Mouse (Mus musculus): Measurements from ENCODE around the gene Micall1. TPM values are rescaled to one million over a fixed set of nuclear protein-coding genes. Genes with fewer than 3 reads are reported as not detected.
A peak's percentile ranks its signal among the peaks of the same experiment; 100 is the strongest.

The Micall1 gene
- polyA plus RNA-seq, 1 experiment from 2014 or later, result 0.92 TPM

- Histone ChIP-seq H3K36me3 (replicated peaks; ENCODE audit: insufficient read depth, low read length) (no peaks in the 10 kb centered on the region), H3K9me3 (ENCODE audit: low read length) (no peaks in the 10 kb centered on the region), H3K9ac (replicated peaks) (no peak overlapping the region), H3K4me1 (ENCODE audit: insufficient read depth) (no peaks in the 10 kb centered on the region; the same call in 1 of the 2 replicates), H3K4me3 (ENCODE audit: low read depth, low read length) (no peak overlapping the region), H3K27ac (ENCODE audit: low read depth) (no peak overlapping the region), H3K4me2 (ENCODE audit: low read depth, low read length) (no peak overlapping the region), H3K27me3 (ENCODE audit: insufficient read depth, low read length) (peaks cover 44% of the 10 kb centered on the region)
- no peak for ATAC-seq
- no peak for DNase-seq
- TF ChIP-seq CTCF (IDR thresholded peaks at IDR 0.05; ENCODE audit: low read depth) (no peak), EP300 (IDR thresholded peaks at IDR 0.05; ENCODE audit: low read depth) (no peak)
- WGBS (ENCODE audit: insufficient replicate concordance), result 60% methylated on average over 8 of the region's 8 CpGs
Observed at GRCm38 (mm10) chr15:79166712-79167111, 58.0 kb downstream of the Micall1 start.

GRCm38 (mm10) chr15:79176905-79177304 lies 68.2 kb downstream of the Micall1 start:
- TF ChIP-seq EP300 (IDR thresholded peaks at IDR 0.05; ENCODE audit: low read depth), result no peak
- no peak for TF ChIP-seq CTCF (IDR thresholded peaks at IDR 0.05; ENCODE audit: low read depth)
- H3K9ac ChIP-seq (replicated peaks), result no peak overlapping the region
- no peak for DNase-seq
- peak; percentile 41; the same call in 1 of the 2 replicates for ATAC-seq
- WGBS (ENCODE audit: insufficient replicate concordance), result 63% methylated on average over 6 of the region's 6 CpGs
- H3K4me1 ChIP-seq (ENCODE audit: insufficient read depth), result peaks cover 5% of the 10 kb centered on the region
- H3K4me3 ChIP-seq (ENCODE audit: low read depth, low read length), result no peak overlapping the region
- H3K4me2 ChIP-seq (ENCODE audit: low read depth, low read length), result no peak overlapping the region
- H3K36me3 ChIP-seq (replicated peaks; ENCODE audit: insufficient read depth, low read length), result no peaks in the 10 kb centered on the region
- no peak overlapping the region for H3K27ac ChIP-seq (ENCODE audit: low read depth)
- H3K9me3 ChIP-seq (ENCODE audit: low read length), result no peaks in the 10 kb centered on the region
- no peaks in the 10 kb centered on the region for H3K27me3 ChIP-seq (ENCODE audit: insufficient read depth, low read length)

GRCm38 (mm10) chr15:79185213-79185612 lies 76.5 kb downstream of the Micall1 start:
- Histone ChIP-seq H3K36me3 (replicated peaks; ENCODE audit: insufficient read depth, low read length) (no peaks in the 10 kb centered on the region), H3K27me3 (ENCODE audit: insufficient read depth, low read length) (no peaks in the 10 kb centered on the region), H3K4me1 (ENCODE audit: insufficient read depth) (0 out of 2 replicates have a peak, but pooled peaks cover 2% of the 10 kb centered on the region), H3K4me2 (ENCODE audit: low read depth, low read length) (peak overlapping the region; percentile 44), H3K27ac (ENCODE audit: low read depth) (peak overlapping the region; percentile 77), H3K9me3 (ENCODE audit: low read length) (no peaks in the 10 kb centered on the region), H3K9ac (replicated peaks) (peak overlapping the region; percentile 26; the same call in 1 of the 2 replicates), H3K4me3 (ENCODE audit: low read depth, low read length) (no peak overlapping the region)
- TF ChIP-seq CTCF (IDR thresholded peaks at IDR 0.05; ENCODE audit: low read depth) (no peak), EP300 (IDR thresholded peaks at IDR 0.05; ENCODE audit: low read depth) (no peak)
- 63% methylated on average over 10 of the region's 10 CpGs for WGBS (ENCODE audit: insufficient replicate concordance)
- no peak for DNase-seq
- peak; percentile 70 for ATAC-seq

Other genes starting within 250 kb of the Micall1 start
- 12.9 and 14.8 TPM in 2 replicates for gene Gga1, start 231.7 kb upstream of the Micall1 start, polyA plus RNA-seq (2015; fragmentation: Nextera tagmentation; extraction: Ambion mirVana)
- gene Gm49510, start 209.2 kb upstream of the Micall1 start, polyA plus RNA-seq (2015; fragmentation: Nextera tagmentation; extraction: Ambion mirVana), result 0.07 TPM in 1 of 2 replicates, not detected in the other
- gene Sh3bp1, start 209.1 kb upstream of the Micall1 start, polyA plus RNA-seq (2015; fragmentation: Nextera tagmentation; extraction: Ambion mirVana), result 7.4 and 8.2 TPM in 2 replicates
- 1.9 and 2.1 TPM in 2 replicates for gene Pdxp, start 195.0 kb upstream of the Micall1 start, polyA plus RNA-seq (2015; fragmentation: Nextera tagmentation; extraction: Ambion mirVana)
- 93.4 and 102 TPM in 2 replicates for gene Lgals1, start 182.2 kb upstream of the Micall1 start, polyA plus RNA-seq (2015; fragmentation: Nextera tagmentation; extraction: Ambion mirVana)
- 20.3 and 21.5 TPM in 2 replicates for gene Nol12, start 174.0 kb upstream of the Micall1 start, polyA plus RNA-seq (2015; fragmentation: Nextera tagmentation; extraction: Ambion mirVana)
- gene Triobp, start 161.2 kb upstream of the Micall1 start, polyA plus RNA-seq (2015; fragmentation: Nextera tagmentation; extraction: Ambion mirVana), result 11.9 and 12.7 TPM in 2 replicates
- 125 and 140 TPM in 2 replicates for gene H1f0, start 80.4 kb upstream of the Micall1 start, polyA plus RNA-seq (2015; fragmentation: Nextera tagmentation; extraction: Ambion mirVana)
- 0.08 and 0.16 TPM in 2 replicates for gene Galr3, start 67.0 kb upstream of the Micall1 start, polyA plus RNA-seq (2015; fragmentation: Nextera tagmentation; extraction: Ambion mirVana)
- 21.3 and 22.5 TPM in 2 replicates for gene Ankrd54, start 46.0 kb upstream of the Micall1 start, polyA plus RNA-seq (2015; fragmentation: Nextera tagmentation; extraction: Ambion mirVana)
- 70.9 and 76.4 TPM in 2 replicates for gene Eif3l, start 33.7 kb upstream of the Micall1 start, polyA plus RNA-seq (2015; fragmentation: Nextera tagmentation; extraction: Ambion mirVana)
- 129 and 130 TPM in 2 replicates for gene Polr2f, start 32.1 kb downstream of the Micall1 start, polyA plus RNA-seq (2015; fragmentation: Nextera tagmentation; extraction: Ambion mirVana)
- gene 1700088E04Rik, start 32.4 kb downstream of the Micall1 start, polyA plus RNA-seq (2015; fragmentation: Nextera tagmentation; extraction: Ambion mirVana), result 0.72 and 1.2 TPM in 2 replicates
- gene Sox10, start 56.3 kb downstream of the Micall1 start, polyA plus RNA-seq (2015; fragmentation: Nextera tagmentation; extraction: Ambion mirVana), result 0.07 and 0.08 TPM in 2 replicates
- 11.5 and 12.2 TPM in 2 replicates for gene Pick1, start 120.3 kb downstream of the Micall1 start, polyA plus RNA-seq (2015; fragmentation: Nextera tagmentation; extraction: Ambion mirVana)
- 0.08 TPM in 2 replicates for gene Gm49486, start 120.5 kb downstream of the Micall1 start, polyA plus RNA-seq (2015; fragmentation: Nextera tagmentation; extraction: Ambion mirVana)
- gene Slc16a8, start 145.9 kb downstream of the Micall1 start, polyA plus RNA-seq (2015; fragmentation: Nextera tagmentation; extraction: Ambion mirVana), result not detected in 2 replicates
- 1.2 and 2.1 TPM in 2 replicates for gene Baiap2l2, start 176.6 kb downstream of the Micall1 start, polyA plus RNA-seq (2015; fragmentation: Nextera tagmentation; extraction: Ambion mirVana)
- gene Pla2g6, start 219.5 kb downstream of the Micall1 start, polyA plus RNA-seq (2015; fragmentation: Nextera tagmentation; extraction: Ambion mirVana), result 18.5 and 18.8 TPM in 2 replicates
- 0.94 and 1.1 TPM in 2 replicates for gene Maff, start 237.7 kb downstream of the Micall1 start, polyA plus RNA-seq (2015; fragmentation: Nextera tagmentation; extraction: Ambion mirVana)